Mouse (Mus musculus) G1E (cell line): ENCODE measurements around the gene Olfr8. TPM values are rescaled to one million over a fixed set of nuclear protein-coding genes. Genes with fewer than 3 reads are reported as not detected.
"Not testable (repeated sequence)": the region's sequence is repeated elsewhere in the genome, so short reads cannot be mapped to it uniquely, and the experiment has no call there.

Experiments used
- ATAC-seq: 2 replicates; pipeline ENCODE4 v1.8.0; 2016; ENCODE audit warnings: mild to moderate bottlenecking; ENCODE audit not compliant: insufficient number of reproducible peaks, poor library complexity, low FRiP score, severe bottlenecking; ENCODE audit errors: extremely low read depth
- DNase-seq: peaks from one replicate; pipeline ENCODE4 v3.0.0; 2012; ENCODE audit warnings: low spot score
- H3K27me3 ChIP-seq: 2 replicates; pipeline ENCODE4 v1.6.1; 2012; ENCODE audit warnings: mild to moderate bottlenecking, low read length, inconsistent platforms; ENCODE audit not compliant: insufficient read depth
- H3K36me3 ChIP-seq: replicated peaks from 2 replicates; pipeline ENCODE3; 2012; ENCODE audit warnings: mild to moderate bottlenecking, inconsistent platforms
- H3K4me1 ChIP-seq: 2 replicates; pipeline ENCODE4 v1.6.1; 2012; ENCODE audit warnings: low read depth, low read length, inconsistent platforms, mixed read lengths; ENCODE audit not compliant: insufficient read depth
- H3K4me3 ChIP-seq: 2 replicates; pipeline ENCODE4 v1.5.1; 2012; ENCODE audit warnings: low read depth, mild to moderate bottlenecking, inconsistent platforms, low read length, moderate library complexity, mixed read lengths
- H3K9me3 ChIP-seq: replicated peaks from 2 replicates; pipeline ENCODE4 v1.6.1; 2012; ENCODE audit warnings: inconsistent platforms
- CTCF ChIP-seq: IDR thresholded peaks from 2 replicates; pipeline ENCODE4 v1.5.1; 2012; ENCODE audit warnings: low read depth, low read length, inconsistent platforms, mixed read lengths
- GATA1 ChIP-seq: IDR thresholded peaks from 2 replicates; pipeline ENCODE4 v1.6.1; 2012; ENCODE audit warnings: borderline replicate concordance, low read length, inconsistent platforms, mixed read lengths
- GATA2 ChIP-seq: IDR thresholded peaks from 2 replicates; pipeline ENCODE4 v1.6.1; 2012; ENCODE audit warnings: low read depth, low read length, inconsistent platforms, borderline replicate concordance
- POLR2AphosphoS5 ChIP-seq: IDR thresholded peaks from 2 replicates; pipeline ENCODE4 v1.6.1; 2012; ENCODE audit warnings: low read depth, low read length, inconsistent platforms; ENCODE audit not compliant: insufficient replicate concordance
- TAL1 ChIP-seq: conservative IDR thresholded peaks from 2 replicates; pipeline ENCODE4 v1.6.1; 2012; ENCODE audit warnings: low read depth, low read length, inconsistent platforms, mixed read lengths
- polyA plus RNA-seq: library from polyadenylated mRNA; stranded (reverse); fragments of >175 nt; gene quantifications from 2 replicates; pipeline ENCODE4 v1.2.3, GENCODE M21; 2012
- total RNA-seq, 2 experiments: library from RNA; stranded (forward) in 1 of 2; stranded (reverse) in 1 of 2; fragments of 200-1000 nt in 1 of 2; fragments of >200 nt in 1 of 2; fragmentation: Nextera tagmentation in 1 of 2; gene quantifications; 2 replicates each; pipeline ENCODE4 v1.2.3; 2014 to 2017

Gene Olfr8
- total RNA-seq (2014; fragmentation: Nextera tagmentation) (not detected in 2 replicates), total RNA-seq (2017) (0.05 and 0.06 TPM in 2 replicates), polyA plus RNA-seq (not detected in 2 replicates)

DNA sequence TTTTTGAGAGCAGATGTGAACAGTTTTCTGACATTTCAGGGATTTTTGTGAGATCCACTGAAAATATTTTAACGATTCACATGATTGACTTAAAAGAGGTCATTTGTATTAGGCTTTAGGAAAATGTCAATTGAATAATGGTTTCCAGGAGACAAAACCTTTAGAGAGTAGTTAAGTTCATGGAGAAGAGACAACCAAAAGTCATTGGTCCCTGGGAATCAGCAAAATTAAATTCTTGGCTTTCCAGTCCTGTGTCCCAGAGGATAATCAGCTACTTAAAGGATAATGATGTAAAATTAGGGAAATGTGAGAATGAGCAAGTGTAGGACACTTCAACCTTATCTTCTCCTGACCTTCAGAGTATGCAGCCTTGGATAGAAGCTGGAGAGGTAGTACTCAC, at the start of gene Olfr8:
Gene Olfr8, plus strand, starts transcription at position 301 of the 400 bp plus-strand sequence.
- DNase-seq, H3K36me3 ChIP-seq, H3K9me3 ChIP-seq, ATAC-seq, H3K27me3 ChIP-seq, H3K4me3 ChIP-seq, H3K4me1 ChIP-seq: not testable (repeated sequence)

DNA sequence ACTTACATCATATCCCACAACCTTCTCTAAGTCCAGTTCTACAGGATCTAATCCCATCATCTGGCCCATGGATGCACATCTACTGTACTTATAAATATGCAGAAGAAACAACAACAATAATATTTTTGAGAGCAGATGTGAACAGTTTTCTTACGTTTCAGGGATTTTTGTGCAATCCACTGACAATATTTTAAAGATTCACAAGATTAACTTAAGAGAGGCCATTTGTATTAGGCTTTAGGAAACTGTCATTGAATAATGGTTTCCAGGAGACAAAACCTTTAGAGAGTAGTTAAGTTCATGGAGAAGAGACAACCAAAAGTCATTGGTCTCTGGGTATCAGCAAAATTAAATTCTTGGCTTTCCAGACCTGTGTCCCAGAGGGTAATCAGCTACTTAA, 37.6 kb upstream of the Olfr8 start, which contains the start of gene Olfr1354:
Gene Olfr1354, plus strand, starts transcription at position 301 of the 400 bp plus-strand sequence.
- H3K27me3 ChIP-seq, H3K4me3 ChIP-seq, H3K4me1 ChIP-seq, ATAC-seq, DNase-seq, H3K36me3 ChIP-seq, H3K9me3 ChIP-seq: not testable (repeated sequence)

DNA sequence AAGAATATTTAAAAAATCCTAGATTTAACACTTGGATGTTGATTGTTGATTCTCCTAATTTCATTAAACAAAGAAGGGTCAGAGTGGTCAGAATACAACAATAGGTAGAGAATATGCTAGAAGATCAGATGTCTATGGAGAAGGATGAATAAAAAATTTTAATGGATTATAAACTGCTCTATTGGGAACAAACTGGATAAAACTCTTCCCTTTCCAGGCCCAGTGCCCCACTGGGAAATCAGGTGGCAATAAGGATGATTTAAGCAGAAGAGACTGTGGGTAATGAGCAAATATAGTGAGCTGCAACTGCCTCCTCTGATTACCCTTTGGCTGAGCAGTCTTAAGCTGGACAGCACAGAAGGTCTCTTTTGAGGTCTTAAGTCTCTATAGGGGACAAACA, 12.6 kb downstream of the Olfr8 start, which contains the start of gene Olfr1353:
Gene Olfr1353, plus strand, starts transcription at position 301 of the 400 bp plus-strand sequence.
- not testable (repeated sequence) for H3K27me3 ChIP-seq, DNase-seq, H3K4me1 ChIP-seq, H3K9me3 ChIP-seq, H3K4me3 ChIP-seq, ATAC-seq, H3K36me3 ChIP-seq

DNA sequence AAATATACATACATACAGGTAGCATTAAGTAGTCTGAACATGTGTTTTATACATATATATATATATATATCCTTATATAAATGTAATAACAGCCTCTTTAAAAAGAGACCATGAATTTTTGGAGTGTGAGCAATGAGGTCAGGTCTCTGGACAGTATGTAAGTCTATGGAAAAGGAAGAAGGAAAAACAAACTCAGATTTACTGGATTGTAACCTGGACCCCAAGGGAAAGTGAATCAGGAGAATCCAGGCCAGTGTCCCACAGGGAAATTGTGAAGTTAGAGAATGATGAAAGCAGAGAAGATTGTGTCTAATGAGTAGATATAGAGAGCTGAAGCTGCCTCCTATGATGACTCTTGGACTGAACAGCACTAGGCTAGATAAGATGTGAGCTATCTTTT, 30.3 kb downstream of the Olfr8 start, which contains the start of gene Olfr1352:
Gene Olfr1352, plus strand, starts transcription at position 301 of the 400 bp plus-strand sequence.
- no peaks in the 10 kb centered on the region for H3K27me3 ChIP-seq
- no peaks in the 10 kb centered on the region for H3K9me3 ChIP-seq
- DNase-seq (no peak), ATAC-seq (no peak)
- no peaks in the 10 kb centered on the region for H3K4me1 ChIP-seq
- H3K4me3 ChIP-seq: no peak within 1 kb of the TSS
- H3K36me3 ChIP-seq: no peaks in the 10 kb centered on the region
- TF ChIP-seq GATA1 (no peak), GATA2 (no peak), POLR2AphosphoS5 (no peak), TAL1 (no peak), CTCF (no peak)

Other genes starting within 250 kb of the Olfr8 start
- not detected in 2 replicates for gene Casp14, start 232.3 kb upstream of the Olfr8 start, total RNA-seq (2014; fragmentation: Nextera tagmentation)
- gene Casp14, start 232.3 kb upstream of the Olfr8 start, total RNA-seq (2017): 0.12 TPM in 1 of 2 replicates, not detected in the other
- not detected in 2 replicates for gene Casp14, start 232.3 kb upstream of the Olfr8 start, polyA plus RNA-seq
- not detected in 2 replicates for gene Ccdc105, start 197.6 kb upstream of the Olfr8 start, total RNA-seq (2014; fragmentation: Nextera tagmentation)
- gene Ccdc105, start 197.6 kb upstream of the Olfr8 start, total RNA-seq (2017): not detected in 2 replicates
- not detected in 2 replicates for gene Ccdc105, start 197.6 kb upstream of the Olfr8 start, polyA plus RNA-seq
- not detected in 2 replicates for gene Slc1a6, start 170.1 kb upstream of the Olfr8 start, total RNA-seq (2014; fragmentation: Nextera tagmentation)
- 0.11 TPM in 1 of 2 replicates, not detected in the other for gene Slc1a6, start 170.1 kb upstream of the Olfr8 start, total RNA-seq (2017)
- gene Slc1a6, start 170.1 kb upstream of the Olfr8 start, polyA plus RNA-seq: not detected in 2 replicates
- not detected in 2 replicates for gene Olfr1356, start 98.5 kb upstream of the Olfr8 start, total RNA-seq (2014; fragmentation: Nextera tagmentation)
- 0.05 and 0.12 TPM in 2 replicates for gene Olfr1356, start 98.5 kb upstream of the Olfr8 start, total RNA-seq (2017)
- not detected in 2 replicates for gene Olfr1356, start 98.5 kb upstream of the Olfr8 start, polyA plus RNA-seq
- not detected in 2 replicates for gene Olfr1355, start 75.1 kb upstream of the Olfr8 start, total RNA-seq (2014; fragmentation: Nextera tagmentation)
- 0.05 TPM in 1 of 2 replicates, not detected in the other for gene Olfr1355, start 75.1 kb upstream of the Olfr8 start, total RNA-seq (2017)
- not detected in 2 replicates for gene Olfr1355, start 75.1 kb upstream of the Olfr8 start, polyA plus RNA-seq
- not detected in 2 replicates for gene Olfr1354, start 37.5 kb upstream of the Olfr8 start, total RNA-seq (2014; fragmentation: Nextera tagmentation)
- 0.16 TPM in 1 of 2 replicates, not detected in the other for gene Olfr1354, start 37.5 kb upstream of the Olfr8 start, total RNA-seq (2017)
- gene Olfr1354, start 37.5 kb upstream of the Olfr8 start, polyA plus RNA-seq: not detected in 2 replicates
- gene Olfr1353, start 12.7 kb downstream of the Olfr8 start, total RNA-seq (2014; fragmentation: Nextera tagmentation): not detected in 2 replicates
- 0.06 and 0.22 TPM in 2 replicates for gene Olfr1353, start 12.7 kb downstream of the Olfr8 start, total RNA-seq (2017)
- gene Olfr1353, start 12.7 kb downstream of the Olfr8 start, polyA plus RNA-seq: not detected in 2 replicates
- gene Olfr1352, start 30.4 kb downstream of the Olfr8 start, total RNA-seq (2014; fragmentation: Nextera tagmentation): not detected in 2 replicates
- 0.11 and 0.12 TPM in 2 replicates for gene Olfr1352, start 30.4 kb downstream of the Olfr8 start, total RNA-seq (2017)
- not detected in 2 replicates for gene Olfr1352, start 30.4 kb downstream of the Olfr8 start, polyA plus RNA-seq
- not detected in 2 replicates for gene Olfr1351, start 61.8 kb downstream of the Olfr8 start, total RNA-seq (2014; fragmentation: Nextera tagmentation)
- gene Olfr1351, start 61.8 kb downstream of the Olfr8 start, total RNA-seq (2017): 0.06 and 0.11 TPM in 2 replicates
- not detected in 2 replicates for gene Olfr1351, start 61.8 kb downstream of the Olfr8 start, polyA plus RNA-seq
- not detected in 2 replicates for gene Olfr57, start 78.1 kb downstream of the Olfr8 start, total RNA-seq (2014; fragmentation: Nextera tagmentation)
- 0.27 TPM in 1 of 2 replicates, not detected in the other for gene Olfr57, start 78.1 kb downstream of the Olfr8 start, total RNA-seq (2017)
- gene Olfr57, start 78.1 kb downstream of the Olfr8 start, polyA plus RNA-seq: not detected in 2 replicates
- gene 2610008E11Rik, start 147.0 kb downstream of the Olfr8 start, total RNA-seq (2014; fragmentation: Nextera tagmentation): 18.7 and 19.3 TPM in 2 replicates
- gene 2610008E11Rik, start 147.0 kb downstream of the Olfr8 start, total RNA-seq (2017): 7.5 and 8.2 TPM in 2 replicates
- 0.22 and 0.56 TPM in 2 replicates for gene 2610008E11Rik, start 147.0 kb downstream of the Olfr8 start, polyA plus RNA-seq
- gene Vmn2r80, start 198.1 kb downstream of the Olfr8 start, total RNA-seq (2014; fragmentation: Nextera tagmentation): not detected in 2 replicates
- 0.11 and 0.12 TPM in 2 replicates for gene Vmn2r80, start 198.1 kb downstream of the Olfr8 start, total RNA-seq (2017)
- gene Vmn2r80, start 198.1 kb downstream of the Olfr8 start, polyA plus RNA-seq: not detected in 2 replicates